Mouse (Mus musculus) neural tube, embryonic 15.5 days (tissue): ENCODE data around the gene Klhl6. TPM values are rescaled to one million over a fixed set of nuclear protein-coding genes. Genes with fewer than 3 reads are reported as not detected.

Experiments used
- ATAC-seq: fragments of 200-750 bp; cut with Nextera tagmentation; 2 replicates; pipeline ENCODE4 v1.8.0; 2017; ENCODE audit warnings: mild to moderate bottlenecking, moderate TSS enrichment, moderate library complexity; ENCODE audit not compliant: low FRiP score
- H3K27ac ChIP-seq: fragments of 300-500 bp; sonication (generic); replicated peaks from 2 replicates; pipeline ENCODE4 v1.5.1; 2015; ENCODE audit warnings: mild to moderate bottlenecking, inconsistent platforms
- H3K27me3 ChIP-seq: fragments of 300-500 bp; sonication (generic); replicated peaks from 2 replicates; pipeline ENCODE4 v1.6.1; 2015; ENCODE audit warnings: inconsistent platforms
- H3K36me3 ChIP-seq: fragments of 300-500 bp; sonication (generic); 2 replicates; pipeline ENCODE4 v1.6.1; 2015; ENCODE audit warnings: inconsistent platforms
- H3K4me1 ChIP-seq: fragments of 300-500 bp; sonication (generic); 2 replicates; pipeline ENCODE4 v1.6.1; 2015; ENCODE audit warnings: inconsistent platforms
- H3K4me2 ChIP-seq: fragments of 300-500 bp; sonication (generic); 2 replicates; pipeline ENCODE4 v1.6.1; 2015; ENCODE audit warnings: inconsistent platforms, mild to moderate bottlenecking, moderate library complexity
- H3K4me3 ChIP-seq: fragments of 300-500 bp; sonication (generic); replicated peaks from 2 replicates; pipeline ENCODE4 v1.5.1; 2015; ENCODE audit warnings: mild to moderate bottlenecking, inconsistent platforms
- H3K9ac ChIP-seq: fragments of 300-500 bp; sonication (generic); replicated peaks from 2 replicates; pipeline ENCODE4 v1.6.1; 2015; ENCODE audit warnings: mild to moderate bottlenecking, inconsistent platforms
- H3K9me3 ChIP-seq: fragments of 300-500 bp; sonication (generic); replicated peaks from 2 replicates; pipeline ENCODE4 v1.6.1; 2016; ENCODE audit warnings: inconsistent platforms
- WGBS: fragments of 180-500 bp; shearing (Covaris S2); methylation state at CpG from one replicate; pipeline ENCODE4 v1.1.7; 2015; ENCODE audit warnings: mixed read lengths; 5-methylcytosine and 5-hydroxymethylcytosine counted together
- polyA plus RNA-seq: library from polyadenylated mRNA; unstranded; fragments of >200 nt; fragmentation: Nextera tagmentation; extraction: Ambion mirVana; gene quantifications from 2 replicates; pipeline ENCODE4 v1.2.1, GENCODE M21; 2015

Klhl6 gene
- polyA plus RNA-seq, 1 experiment from 2014 or later, result 3.9 TPM

GRCm38 (mm10) chr16:19968666-19969065 lies 14.2 kb downstream of the Klhl6 start:
- Histone ChIP-seq H3K27me3 (no peaks in the 10 kb centered on the region), H3K9me3 (no peaks in the 10 kb centered on the region), H3K4me2 (no peak overlapping the region), H3K9ac (no peak overlapping the region), H3K4me3 (no peak overlapping the region), H3K36me3 (no peaks in the 10 kb centered on the region), H3K4me1 (no peaks in the 10 kb centered on the region), H3K27ac (no peak overlapping the region)
- no peak for ATAC-seq
- WGBS, result 95% methylated on average over 4 of the region's 4 CpGs

- Histone ChIP-seq H3K4me2 (no peak overlapping the region), H3K4me1 (no peaks in the 10 kb centered on the region), H3K27me3 (no peaks in the 10 kb centered on the region), H3K36me3 (no peaks in the 10 kb centered on the region), H3K9ac (no peak overlapping the region), H3K4me3 (no peak overlapping the region), H3K27ac (no peak overlapping the region), H3K9me3 (no peaks in the 10 kb centered on the region)
- 100% methylated on average over 1 of the region's 1 CpGs for whole genome bisulfite sequencing
- no peak for ATAC-seq
Measured at GRCm38 (mm10) chr16:19967897-19968392, 14.9 kb downstream of the Klhl6 start.

GRCm38 (mm10) chr16:19966976-19967375 lies 15.9 kb downstream of the Klhl6 start:
- no peaks in the 10 kb centered on the region for H3K9me3 ChIP-seq
- ATAC-seq, result no peak
- H3K4me2 ChIP-seq, result no peak overlapping the region
- no peak overlapping the region for H3K4me3 ChIP-seq
- H3K36me3 ChIP-seq, result no peaks in the 10 kb centered on the region
- H3K27ac ChIP-seq, result no peak overlapping the region
- no peaks in the 10 kb centered on the region for H3K4me1 ChIP-seq
- H3K9ac ChIP-seq, result no peak overlapping the region
- no peaks in the 10 kb centered on the region for H3K27me3 ChIP-seq

GRCm38 (mm10) chr16:19966437-19966836 lies 16.4 kb downstream of the Klhl6 start:
- no peak overlapping the region for H3K9ac ChIP-seq
- no peaks in the 10 kb centered on the region for H3K9me3 ChIP-seq
- no peak overlapping the region for H3K27ac ChIP-seq
- H3K4me1 ChIP-seq, result no peaks in the 10 kb centered on the region
- H3K27me3 ChIP-seq, result no peaks in the 10 kb centered on the region
- no peaks in the 10 kb centered on the region for H3K36me3 ChIP-seq
- no peak for ATAC-seq
- H3K4me2 ChIP-seq, result no peak overlapping the region
- no peak overlapping the region for H3K4me3 ChIP-seq
- 82% methylated on average over 1 of the region's 1 CpGs for WGBS

- no peak overlapping the region for H3K9ac ChIP-seq
- H3K36me3 ChIP-seq, result no peaks in the 10 kb centered on the region
- no peaks in the 10 kb centered on the region for H3K4me1 ChIP-seq
- H3K27me3 ChIP-seq, result no peaks in the 10 kb centered on the region
- H3K4me3 ChIP-seq, result no peak overlapping the region
- H3K9me3 ChIP-seq, result no peaks in the 10 kb centered on the region
- no peak for ATAC-seq
- WGBS, result 82% methylated on average over 3 of the region's 3 CpGs
- no peak overlapping the region for H3K4me2 ChIP-seq
- no peak overlapping the region for H3K27ac ChIP-seq
Measured at GRCm38 (mm10) chr16:19962951-19963350, 19.9 kb downstream of the Klhl6 start.

- Histone ChIP-seq H3K9ac (no peak overlapping the region), H3K36me3 (no peaks in the 10 kb centered on the region), H3K4me3 (no peak overlapping the region), H3K4me2 (no peak overlapping the region), H3K27ac (no peak overlapping the region), H3K4me1 (no peaks in the 10 kb centered on the region), H3K27me3 (no peaks in the 10 kb centered on the region), H3K9me3 (no peaks in the 10 kb centered on the region)
- ATAC-seq, result no peak
- 95% methylated on average over 2 of the region's 2 CpGs for WGBS
Measured at GRCm38 (mm10) chr16:19961070-19961469, 21.8 kb downstream of the Klhl6 start.

- ATAC-seq, result no peak
- no peaks in the 10 kb centered on the region for H3K4me1 ChIP-seq
- no peaks in the 10 kb centered on the region for H3K9me3 ChIP-seq
- H3K4me2 ChIP-seq, result no peak overlapping the region
- H3K27ac ChIP-seq, result no peak overlapping the region
- H3K9ac ChIP-seq, result no peak overlapping the region
- WGBS, result 70% methylated on average over 4 of the region's 4 CpGs
- H3K27me3 ChIP-seq, result no peaks in the 10 kb centered on the region
- H3K36me3 ChIP-seq, result no peaks in the 10 kb centered on the region
- H3K4me3 ChIP-seq, result no peak overlapping the region
Measured at GRCm38 (mm10) chr16:19960407-19961058, 22.3 kb downstream of the Klhl6 start.

GRCm38 (mm10) chr16:19957051-19957450 lies 25.8 kb downstream of the Klhl6 start:
- H3K27ac ChIP-seq, result no peak overlapping the region
- no peaks in the 10 kb centered on the region for H3K36me3 ChIP-seq
- no peak overlapping the region for H3K4me2 ChIP-seq
- WGBS, result 84% methylated on average over 5 of the region's 5 CpGs
- ATAC-seq, result no peak
- no peak overlapping the region for H3K4me3 ChIP-seq
- no peaks in the 10 kb centered on the region for H3K4me1 ChIP-seq
- no peaks in the 10 kb centered on the region for H3K27me3 ChIP-seq
- H3K9ac ChIP-seq, result no peak overlapping the region
- H3K9me3 ChIP-seq, result no peaks in the 10 kb centered on the region

- ATAC-seq, result no peak
- 87% methylated on average over 3 of the region's 3 CpGs for WGBS
- Histone ChIP-seq H3K27ac (no peak overlapping the region), H3K9ac (no peak overlapping the region), H3K36me3 (no peaks in the 10 kb centered on the region), H3K4me3 (no peak overlapping the region), H3K4me2 (no peak overlapping the region), H3K27me3 (no peaks in the 10 kb centered on the region), H3K4me1 (no peaks in the 10 kb centered on the region), H3K9me3 (no peaks in the 10 kb centered on the region)
Measured at GRCm38 (mm10) chr16:19947336-19947735, 35.5 kb downstream of the Klhl6 start.

GRCm38 (mm10) chr16:19946578-19947298 lies 36.1 kb downstream of the Klhl6 start:
- no peak for ATAC-seq
- Histone ChIP-seq H3K4me3 (no peak overlapping the region), H3K4me1 (no peaks in the 10 kb centered on the region), H3K27ac (no peak overlapping the region), H3K9ac (no peak overlapping the region), H3K36me3 (no peaks in the 10 kb centered on the region), H3K27me3 (no peaks in the 10 kb centered on the region), H3K9me3 (no peaks in the 10 kb centered on the region), H3K4me2 (no peak overlapping the region)
- 80% methylated on average over 11 of the region's 11 CpGs for WGBS

GRCm38 (mm10) chr16:19920823-19921222 lies 62.0 kb downstream of the Klhl6 start:
- no peaks in the 10 kb centered on the region for H3K36me3 ChIP-seq

GRCm38 (mm10) chr16:19918286-19918685 lies 64.6 kb downstream of the Klhl6 start:
- H3K27ac ChIP-seq, result no peak overlapping the region
- H3K9me3 ChIP-seq, result no peaks in the 10 kb centered on the region
- no peak overlapping the region for H3K9ac ChIP-seq
- no peaks in the 10 kb centered on the region for H3K4me1 ChIP-seq
- no peak for ATAC-seq
- H3K36me3 ChIP-seq, result no peaks in the 10 kb centered on the region
- H3K4me2 ChIP-seq, result no peak overlapping the region
- H3K4me3 ChIP-seq, result no peak overlapping the region
- H3K27me3 ChIP-seq, result no peaks in the 10 kb centered on the region
- WGBS, result 87% methylated on average over 1 of the region's 1 CpGs

More at GRCm38 (mm10) chr16:19920823-19921222, 62.0 kb downstream of the Klhl6 start:
- Histone ChIP-seq H3K4me1 (no peaks in the 10 kb centered on the region), H3K27ac (no peak overlapping the region), H3K4me3 (no peak overlapping the region), H3K9ac (no peak overlapping the region), H3K27me3 (no peaks in the 10 kb centered on the region), H3K9me3 (no peaks in the 10 kb centered on the region), H3K4me2 (no peak overlapping the region)
- ATAC-seq, result no peak
